Mouse (Mus musculus) liver, adult (tissue): ENCODE results near the gene Gm44503.

ENCODE experiments used
- GATA4 ChIP-seq: IDR thresholded peaks from 2 replicates; pipeline ENCODE4 v1.6.1; 2014; ENCODE audit warnings: mild to moderate bottlenecking, low read length; ENCODE audit not compliant: insufficient replicate concordance

The Gm44503 gene

GRCm38 (mm10) chr9:72996806-72997205 lies 38.2 kb downstream of the Gm44503 start:
- TF ChIP-seq GATA4: no peak

DNA sequence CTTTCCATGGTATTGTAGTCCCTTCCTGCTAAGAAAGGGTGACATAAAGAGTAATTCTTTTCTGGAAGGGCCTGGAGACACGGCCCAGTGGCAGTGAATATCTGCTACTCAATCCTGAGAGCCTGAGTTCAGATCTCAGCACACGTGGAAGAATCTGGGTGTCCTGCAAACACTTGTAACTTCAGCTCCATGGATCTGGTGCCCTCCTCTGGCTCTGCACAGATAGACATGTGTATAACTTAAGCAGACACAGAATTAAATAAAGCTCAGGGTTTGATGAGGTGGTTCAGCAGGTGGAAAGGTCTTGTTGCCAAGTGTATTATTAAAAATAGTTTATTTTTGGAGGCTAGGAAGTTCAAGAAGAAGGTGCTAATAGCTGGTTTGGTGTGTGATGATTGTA lies 41.8 kb downstream of the Gm44503 start:
- TF ChIP-seq GATA4: no peak

DNA sequence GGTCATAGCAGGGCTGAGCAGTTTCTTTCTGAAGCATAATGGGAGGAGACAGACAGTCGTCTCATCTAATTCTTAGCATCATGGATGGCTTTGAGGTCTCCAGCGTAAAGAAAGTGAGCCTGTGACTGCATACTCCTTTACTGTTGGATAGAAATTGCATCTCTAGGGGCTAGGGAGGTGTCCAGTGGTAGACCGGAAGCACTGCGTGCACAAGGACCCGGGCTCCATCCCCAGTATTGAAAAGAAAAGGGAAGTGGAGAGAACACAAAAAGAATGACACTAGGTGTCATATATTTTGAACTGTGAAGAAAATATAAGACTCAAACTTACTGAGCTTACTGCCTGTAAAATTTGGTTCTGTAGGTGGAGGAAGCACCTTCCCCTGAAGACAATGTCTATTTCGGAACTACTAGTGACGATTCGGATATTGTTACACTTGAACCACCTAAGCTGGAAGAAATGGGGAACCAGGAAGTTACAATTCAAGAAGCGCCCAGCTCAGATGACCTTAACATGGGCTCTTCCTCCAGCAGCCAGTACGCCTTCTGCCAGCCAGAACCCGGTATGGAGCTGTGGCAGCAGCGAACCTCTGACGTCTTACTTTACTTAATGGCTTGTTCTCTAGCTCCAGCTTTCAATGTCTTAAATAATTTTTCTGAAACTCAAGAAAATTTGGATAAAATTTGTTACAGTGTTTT lies 42.8 kb downstream of the Gm44503 start:
- TF ChIP-seq GATA4: no peak

- no peak for TF ChIP-seq GATA4
Measured at GRCm38 (mm10) chr9:73002177-73002576, 43.5 kb downstream of the Gm44503 start.

GRCm38 (mm10) chr9:73004076-73004475 lies 45.4 kb downstream of the Gm44503 start:
- no peak for TF ChIP-seq GATA4

DNA sequence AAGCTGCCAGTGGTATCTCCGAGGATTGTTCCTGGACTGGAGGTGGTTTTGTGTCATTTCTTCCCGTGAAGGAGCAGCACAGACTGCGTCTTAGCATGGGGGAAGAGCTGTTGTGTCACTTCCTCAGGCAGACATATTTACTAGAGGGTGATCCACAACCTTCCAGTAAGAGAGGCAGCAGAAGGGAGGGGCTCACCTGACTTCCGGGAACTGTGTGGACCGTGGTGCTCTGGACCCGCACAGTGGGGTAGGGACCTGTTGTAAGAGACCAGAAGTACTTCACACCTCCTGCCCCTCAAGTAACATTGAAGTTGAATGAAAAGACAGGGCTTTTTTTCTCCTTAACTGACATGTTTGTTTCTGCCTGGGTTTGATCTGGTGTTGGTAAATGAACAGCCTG lies 46.5 kb downstream of the Gm44503 start:
- no peak for TF ChIP-seq GATA4

- no peak for TF ChIP-seq GATA4
Measured at GRCm38 (mm10) chr9:73006175-73006574, 47.5 kb downstream of the Gm44503 start.

DNA sequence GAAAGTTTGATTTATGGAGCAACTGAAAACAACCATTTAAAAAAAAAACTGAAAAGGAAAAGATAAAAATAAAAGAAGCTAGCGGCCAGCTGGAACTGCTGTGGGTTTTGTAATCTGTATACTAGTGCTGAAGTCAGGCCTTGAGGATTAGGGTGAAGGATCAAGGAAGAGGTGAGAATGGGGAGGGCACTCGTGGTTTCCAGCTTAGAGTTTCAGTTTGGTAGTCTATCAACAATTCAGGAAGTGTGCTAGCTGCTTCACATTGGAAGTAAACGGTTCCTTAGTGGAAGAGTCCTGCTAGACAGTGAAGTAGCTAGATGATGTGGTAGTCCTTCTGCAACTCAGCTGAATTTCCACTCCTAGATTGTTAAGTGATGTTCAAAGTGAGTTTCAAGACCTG lies 49.7 kb downstream of the Gm44503 start:
- TF ChIP-seq GATA4: no peak

DNA sequence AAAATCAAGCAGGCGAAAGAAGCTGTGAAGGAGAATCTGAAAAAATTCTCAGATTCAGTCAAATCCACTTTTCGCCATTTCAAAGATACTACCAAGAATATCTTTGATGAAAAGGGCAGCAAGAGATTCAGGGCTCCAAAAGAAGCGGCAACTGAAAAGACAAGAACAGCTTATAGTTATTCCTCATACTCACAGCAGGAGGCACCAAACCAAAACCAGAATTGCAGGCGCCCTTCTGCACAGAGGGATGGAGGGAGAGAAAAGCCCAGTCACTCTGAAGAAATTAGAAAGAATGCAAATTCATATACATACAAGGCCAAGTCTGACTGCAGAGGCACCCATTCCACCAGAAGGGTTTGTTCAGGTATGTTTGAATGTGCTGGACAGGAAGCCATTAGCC lies 54.0 kb downstream of the Gm44503 start:
- no peak for TF ChIP-seq GATA4

DNA sequence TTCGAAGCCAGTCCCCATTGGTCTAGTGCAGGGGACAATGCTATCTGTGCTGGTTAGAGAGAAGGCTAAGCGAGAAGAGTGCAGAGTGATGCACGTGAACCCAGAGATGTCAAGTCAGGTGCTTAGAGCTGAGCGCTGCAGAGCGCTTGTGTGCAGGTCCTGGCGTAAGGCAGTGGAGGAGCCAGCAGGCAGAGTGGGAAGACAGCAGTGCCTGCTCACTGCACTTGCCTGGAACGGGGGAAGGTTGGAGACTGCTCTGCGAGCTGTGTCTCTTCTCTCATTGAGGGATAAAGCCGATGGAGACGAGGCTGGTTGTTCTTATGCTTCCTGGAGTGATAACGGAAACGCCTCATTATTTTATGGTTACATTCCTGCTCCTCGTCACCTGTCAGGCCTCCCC lies 56.1 kb downstream of the Gm44503 start:
- TF ChIP-seq GATA4: no peak

DNA sequence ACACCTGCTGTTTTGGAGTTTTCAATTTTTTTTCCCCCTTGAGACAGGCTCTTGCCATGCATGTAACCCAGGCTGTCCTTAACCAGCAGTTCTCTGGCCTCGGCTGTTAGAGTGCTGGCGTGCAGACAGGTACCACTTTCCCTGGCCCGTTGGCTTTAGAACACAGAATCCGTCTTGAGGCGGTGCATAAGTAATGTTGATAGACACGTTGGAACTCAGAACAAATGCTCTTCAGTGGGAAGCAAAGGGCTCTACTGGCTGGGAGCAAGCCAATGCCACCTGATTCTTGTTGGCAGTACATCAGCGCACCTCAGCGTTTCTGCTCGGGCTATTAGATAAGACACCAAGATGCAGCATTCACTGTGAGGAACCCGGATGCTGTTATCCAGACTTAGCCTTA lies 61.2 kb downstream of the Gm44503 start:
- TF ChIP-seq GATA4: no peak

GRCm38 (mm10) chr9:73020566-73021097 lies 62.0 kb downstream of the Gm44503 start:
- no peak for TF ChIP-seq GATA4

DNA sequence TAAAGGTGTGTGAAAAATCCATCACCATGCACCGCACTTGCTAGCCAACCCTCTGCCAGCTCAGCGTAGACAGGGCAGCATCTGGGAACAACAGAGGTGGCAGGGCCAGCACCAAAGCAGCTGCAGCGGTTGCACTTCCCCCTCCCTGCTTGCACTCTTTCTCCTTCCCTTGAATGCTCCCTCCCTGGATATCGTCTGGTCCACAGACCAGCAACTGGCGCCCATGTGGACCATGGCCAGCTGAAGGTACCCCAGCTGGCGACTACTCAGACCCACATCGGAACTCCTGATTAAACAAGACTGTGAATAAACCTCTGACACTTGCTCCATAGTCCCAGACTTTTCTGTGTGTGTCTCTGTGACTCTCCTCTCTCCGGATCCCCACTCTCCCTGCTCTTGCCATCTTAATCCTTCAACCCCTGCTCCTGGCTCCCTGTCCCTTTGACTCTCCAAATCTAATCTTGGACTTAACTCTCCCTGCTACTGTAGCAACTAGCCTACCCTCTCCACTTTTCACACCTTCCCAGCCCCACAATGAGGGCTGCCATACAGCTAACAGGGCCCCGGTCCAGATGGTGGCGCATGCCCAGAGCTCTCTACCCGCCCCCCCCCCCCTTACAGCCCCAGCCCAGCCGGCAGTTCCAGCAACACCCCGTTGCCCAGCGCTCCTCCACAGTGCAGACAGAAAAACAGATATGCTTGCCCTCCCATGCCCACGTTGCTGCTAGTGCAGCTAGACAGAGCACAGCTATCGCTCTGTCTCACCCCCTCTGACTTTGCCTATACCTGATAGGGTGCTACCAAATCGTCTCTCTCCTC lies 67.4 kb downstream of the Gm44503 start:
- no peak for TF ChIP-seq GATA4

GRCm38 (mm10) chr9:73030443-73030842 lies 71.8 kb downstream of the Gm44503 start:
- no peak for TF ChIP-seq GATA4

GRCm38 (mm10) chr9:73031421-73031820 lies 72.8 kb downstream of the Gm44503 start:
- no peak for TF ChIP-seq GATA4

GRCm38 (mm10) chr9:73033406-73033805 lies 74.8 kb downstream of the Gm44503 start:
- no peak for TF ChIP-seq GATA4
